Mouse (Mus musculus) urinary bladder, postnatal 4 days (tissue): ENCODE measurements around the gene Map4k1.

Experiments used
- DNase-seq, 2 experiments: peaks; one replicate each; pipeline ENCODE4 v3.0.0; 2021 to 2022; ENCODE audit warnings: low spot score in 2 of 2

The Map4k1 gene

DNA sequence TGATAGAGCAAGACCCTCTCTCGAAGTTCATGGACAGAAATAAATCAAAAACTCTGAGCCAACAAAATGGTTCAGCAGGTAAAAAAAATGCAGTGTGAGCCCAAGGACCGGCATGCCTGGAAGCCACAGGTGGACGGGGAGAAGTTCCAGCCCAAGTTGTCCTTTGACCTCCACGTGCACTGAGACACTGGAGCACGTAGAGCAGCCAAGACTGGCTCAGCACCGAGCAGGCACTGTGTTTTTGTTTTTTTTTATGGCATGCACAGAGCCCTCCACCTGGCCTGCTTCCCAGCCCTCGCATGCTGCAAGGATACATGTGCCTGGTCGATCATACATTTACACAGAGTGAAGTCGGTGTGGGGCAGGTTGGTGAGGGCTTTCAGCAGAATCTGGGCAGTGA, 4.3 kb upstream of the Map4k1 start:
- DNase-seq = no peak

DNA sequence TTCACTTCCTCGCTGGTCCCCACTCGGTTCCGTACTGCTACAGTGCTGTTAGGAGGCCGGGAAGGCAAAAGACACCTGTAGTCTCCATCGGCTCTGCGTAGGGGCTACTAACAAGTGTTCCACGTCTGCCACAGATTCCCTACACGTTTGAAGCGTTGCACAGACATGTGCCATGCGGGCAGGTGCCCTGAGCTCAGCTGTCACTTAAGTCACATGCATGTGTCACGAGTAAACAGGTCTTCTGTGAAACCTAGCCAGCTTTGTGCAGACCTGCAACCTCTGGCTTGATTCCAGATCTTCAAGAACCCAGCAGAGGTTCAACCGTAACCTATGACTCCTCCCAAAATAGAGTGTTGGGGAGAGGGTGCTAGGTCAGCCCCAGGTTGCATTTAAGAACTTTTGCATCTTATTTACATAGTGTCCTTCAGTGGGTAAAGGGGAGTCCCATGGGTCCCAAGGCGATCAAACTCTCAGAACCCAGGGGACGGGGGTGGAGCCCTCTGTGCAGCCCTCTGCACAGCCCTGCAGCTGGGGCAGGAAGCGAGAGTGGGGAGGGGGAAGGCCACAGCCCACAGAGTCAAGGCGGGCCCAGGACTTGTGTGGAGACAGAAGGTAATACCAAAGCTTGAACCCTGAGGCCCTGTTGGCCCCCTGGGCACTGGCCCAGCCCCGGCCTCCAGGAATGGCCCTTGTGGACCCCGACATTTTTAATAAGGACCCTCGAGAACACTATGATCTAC, 594 bp downstream of the Map4k1 start:
- peak in 1 of 2 experiments; percentile 30 for DNase-seq

DNA sequence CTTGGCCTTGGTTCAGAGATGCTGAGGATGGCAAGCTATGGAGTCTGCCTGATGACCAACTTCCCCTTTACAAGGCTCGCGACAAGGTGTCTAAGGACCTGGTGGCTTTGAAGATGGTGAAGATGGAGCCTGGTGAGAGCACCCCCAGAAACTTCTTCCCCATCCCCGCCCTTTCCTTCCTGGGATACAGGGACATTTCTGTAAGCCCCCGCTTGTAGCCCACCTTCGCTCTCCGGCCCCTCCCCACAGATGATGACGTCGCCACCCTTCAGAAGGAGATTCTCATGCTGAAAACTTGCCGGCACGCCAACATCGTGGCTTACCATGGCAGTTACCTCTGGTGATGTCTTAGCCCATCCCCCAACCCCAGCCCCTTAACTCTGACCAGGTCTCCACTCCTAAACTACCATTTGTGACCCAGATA, 1.3 kb downstream of the Map4k1 start:
- no peak for DNase-seq

DNA sequence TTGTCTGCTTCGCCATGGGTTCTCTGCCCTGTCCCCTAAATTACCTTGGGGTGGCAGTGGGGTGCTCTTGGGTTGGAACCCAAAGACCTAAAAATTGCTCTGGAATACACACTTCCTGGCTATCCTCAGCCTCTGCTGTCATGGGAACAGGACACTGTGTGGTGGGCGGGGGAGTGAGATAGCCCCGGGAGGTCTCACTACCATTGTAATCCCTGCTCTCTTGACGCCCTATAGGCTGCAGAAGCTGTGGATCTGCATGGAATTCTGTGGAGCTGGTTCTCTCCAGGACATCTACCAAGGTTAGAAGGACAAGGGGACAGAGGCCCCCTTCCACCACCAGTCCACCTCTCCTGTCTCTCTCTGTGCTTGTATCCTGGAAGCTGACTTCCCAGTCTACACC, 2.0 kb downstream of the Map4k1 start:
- DNase-seq = no peak

DNA sequence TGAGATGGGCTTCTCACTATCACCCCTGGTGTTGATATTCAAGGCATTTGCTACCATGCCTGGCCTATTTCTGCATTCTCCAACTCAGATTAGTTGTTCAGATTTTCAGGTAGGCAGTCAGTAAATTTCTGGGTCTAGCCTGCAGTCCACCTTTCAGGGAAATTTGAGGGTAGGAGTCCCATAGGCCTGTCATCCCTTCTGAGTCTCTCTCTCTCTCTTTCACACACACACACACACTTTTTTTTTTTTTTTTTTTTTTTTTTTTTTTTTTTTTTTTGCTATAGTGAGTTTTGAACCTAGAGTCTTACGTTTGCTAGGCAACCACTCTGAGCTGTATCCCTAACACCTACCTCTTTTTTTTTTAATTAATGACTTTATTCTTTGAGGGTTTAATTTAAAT, 2.6 kb downstream of the Map4k1 start:
- DNase-seq = no peak

DNA sequence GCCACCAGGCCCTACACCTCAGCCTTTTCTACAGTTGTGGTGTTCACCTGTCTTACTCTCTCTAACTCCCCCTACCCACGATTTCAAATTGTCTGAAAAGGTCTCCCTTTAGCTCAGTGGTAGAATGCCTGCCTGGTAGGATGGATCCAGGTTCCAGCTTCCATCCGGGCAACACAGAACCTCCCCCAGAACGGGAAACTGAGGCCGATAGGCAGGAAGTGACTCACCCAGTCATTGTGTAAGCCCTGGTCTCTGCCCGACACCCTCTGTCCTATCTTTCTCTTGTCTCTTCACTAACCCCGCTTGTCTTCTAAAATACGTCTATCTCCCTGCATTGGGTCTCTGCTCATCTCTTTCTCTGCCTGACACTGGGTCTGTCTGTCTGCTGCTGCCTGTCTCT, 3.4 kb downstream of the Map4k1 start:
- DNase-seq = no peak

DNA sequence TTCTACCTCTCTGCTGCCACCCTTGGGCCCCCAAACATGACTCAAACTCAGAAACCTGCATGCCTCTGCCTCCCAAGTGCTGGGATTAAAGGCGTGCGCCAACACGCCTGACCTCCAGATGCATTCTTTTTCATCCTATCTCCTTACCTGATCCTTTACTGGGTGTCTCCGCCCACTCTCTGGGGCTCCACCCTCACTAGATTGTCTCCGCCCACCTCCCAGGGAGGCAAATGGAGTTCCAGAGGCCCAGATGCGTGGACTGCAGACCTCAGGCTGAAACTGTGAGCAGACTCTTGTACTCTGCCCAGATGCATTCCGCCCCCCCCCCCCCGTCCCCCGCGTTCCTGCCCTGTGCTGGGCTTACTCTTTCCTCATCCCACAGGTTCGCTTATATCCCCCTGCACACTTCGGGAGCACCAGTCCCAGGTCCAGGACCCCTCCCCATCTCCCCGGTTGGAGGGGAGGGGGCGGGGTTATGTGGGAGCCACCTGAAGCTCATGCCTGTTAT, 9.0 kb downstream of the Map4k1 start:
- no peak for DNase-seq

DNA sequence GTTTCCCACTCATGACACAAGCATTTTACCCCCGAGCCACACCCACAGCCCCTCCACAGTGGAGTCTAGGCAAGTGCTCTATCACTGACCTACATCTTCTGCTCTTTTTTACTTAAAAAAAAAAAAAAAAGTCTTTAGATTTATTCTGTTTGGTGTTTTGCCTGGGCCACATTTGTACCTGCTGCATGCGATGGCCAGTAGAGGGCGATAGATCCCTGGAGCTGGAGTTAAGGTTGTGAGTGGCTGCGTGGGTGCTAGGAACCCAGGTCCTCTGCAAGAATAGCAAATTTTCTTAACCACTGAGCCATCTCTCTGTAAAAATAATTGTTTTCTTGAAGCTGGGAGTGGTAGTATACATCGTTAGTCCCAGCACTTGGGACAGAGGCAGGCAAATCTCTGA, 9.8 kb downstream of the Map4k1 start:
- no peak for DNase-seq

DNA sequence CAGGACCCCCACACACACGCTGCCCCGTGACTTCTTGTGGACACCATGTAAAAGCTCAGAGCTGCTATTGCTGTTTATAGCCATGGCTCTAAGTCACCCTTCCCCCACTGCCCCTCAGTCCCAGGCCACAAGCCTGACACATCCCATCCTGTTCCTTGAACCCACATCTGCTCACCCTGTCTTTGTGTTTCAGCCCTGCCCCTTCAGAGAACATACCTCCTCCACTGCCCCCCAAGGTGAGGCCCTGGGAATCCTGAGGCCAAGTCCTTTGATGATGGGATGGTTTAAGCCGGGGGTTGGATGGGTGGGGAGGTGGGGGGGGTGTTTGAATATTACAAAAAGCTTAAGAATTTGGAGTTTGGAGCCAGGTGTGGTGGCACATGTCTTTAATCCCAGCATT, 11.1 kb downstream of the Map4k1 start:
- DNase-seq = no peak

DNA sequence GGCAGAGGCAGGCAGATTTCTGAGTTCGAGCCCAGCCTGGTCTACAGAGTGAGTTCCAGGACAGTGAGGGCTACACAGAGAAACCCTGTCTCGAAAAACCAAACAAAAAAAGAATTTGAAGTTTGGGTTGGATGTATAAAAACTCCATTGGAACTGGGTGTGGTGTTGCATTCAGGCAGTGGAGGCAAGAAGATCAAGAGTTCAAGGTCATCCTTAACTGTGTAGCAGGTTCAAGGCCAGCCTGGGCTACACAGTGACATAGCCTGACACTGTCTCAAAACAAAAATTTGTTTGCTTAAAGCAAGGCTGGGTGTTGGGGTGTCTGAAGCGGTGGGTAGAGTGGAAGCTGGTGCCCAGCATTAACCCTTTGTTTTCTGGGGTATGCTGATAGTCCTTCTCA, 11.6 kb downstream of the Map4k1 start:
- DNase-seq = no peak

DNA sequence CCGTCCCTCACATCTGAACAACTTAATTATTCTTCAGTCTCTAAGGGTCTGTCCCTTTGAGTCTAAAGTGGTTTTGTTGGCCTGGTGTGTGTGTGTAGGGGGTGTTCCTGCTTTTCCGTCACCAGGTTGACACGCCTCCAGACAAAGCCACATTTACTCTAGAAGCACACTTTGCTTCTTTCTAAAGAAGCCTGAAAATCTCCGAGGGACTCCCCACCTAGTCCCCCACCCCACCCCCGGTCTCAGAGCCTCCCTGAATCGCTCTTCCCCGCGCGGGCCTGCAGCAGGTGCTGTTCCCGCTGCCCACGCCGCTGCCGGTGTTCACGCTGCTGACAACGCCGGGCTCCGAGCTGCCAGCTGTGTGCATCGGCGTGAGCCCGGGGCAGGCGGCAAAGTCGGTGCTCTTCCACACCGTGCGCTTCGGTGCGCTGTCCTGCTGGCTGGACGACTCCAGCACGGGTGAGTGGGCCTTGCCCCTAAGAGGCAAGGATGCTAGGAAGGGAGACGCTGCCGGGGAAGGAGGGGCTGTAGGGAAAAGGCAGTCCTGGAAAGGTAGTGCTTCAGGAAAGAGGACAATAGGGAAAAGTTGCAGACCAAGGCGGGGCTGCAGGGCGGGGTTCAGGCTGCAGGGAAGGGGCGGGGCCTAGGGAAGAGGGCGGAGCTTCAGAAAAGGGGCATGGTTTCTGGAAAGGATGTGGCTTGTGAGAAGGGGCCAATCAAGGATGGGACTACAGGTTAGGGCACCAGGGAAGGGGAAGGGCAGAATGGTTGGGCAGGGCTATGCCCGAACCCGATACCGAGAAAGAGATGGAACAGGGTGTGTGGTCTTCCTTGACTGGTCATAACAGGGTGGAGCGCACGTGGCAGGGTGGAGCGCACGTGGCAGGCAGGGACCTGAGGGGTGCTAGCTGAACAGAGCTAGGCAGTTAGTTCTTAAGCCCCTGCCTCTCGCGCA, 19.1 kb downstream of the Map4k1 start:
- DNase-seq = peak; percentile 50 to 85

DNA sequence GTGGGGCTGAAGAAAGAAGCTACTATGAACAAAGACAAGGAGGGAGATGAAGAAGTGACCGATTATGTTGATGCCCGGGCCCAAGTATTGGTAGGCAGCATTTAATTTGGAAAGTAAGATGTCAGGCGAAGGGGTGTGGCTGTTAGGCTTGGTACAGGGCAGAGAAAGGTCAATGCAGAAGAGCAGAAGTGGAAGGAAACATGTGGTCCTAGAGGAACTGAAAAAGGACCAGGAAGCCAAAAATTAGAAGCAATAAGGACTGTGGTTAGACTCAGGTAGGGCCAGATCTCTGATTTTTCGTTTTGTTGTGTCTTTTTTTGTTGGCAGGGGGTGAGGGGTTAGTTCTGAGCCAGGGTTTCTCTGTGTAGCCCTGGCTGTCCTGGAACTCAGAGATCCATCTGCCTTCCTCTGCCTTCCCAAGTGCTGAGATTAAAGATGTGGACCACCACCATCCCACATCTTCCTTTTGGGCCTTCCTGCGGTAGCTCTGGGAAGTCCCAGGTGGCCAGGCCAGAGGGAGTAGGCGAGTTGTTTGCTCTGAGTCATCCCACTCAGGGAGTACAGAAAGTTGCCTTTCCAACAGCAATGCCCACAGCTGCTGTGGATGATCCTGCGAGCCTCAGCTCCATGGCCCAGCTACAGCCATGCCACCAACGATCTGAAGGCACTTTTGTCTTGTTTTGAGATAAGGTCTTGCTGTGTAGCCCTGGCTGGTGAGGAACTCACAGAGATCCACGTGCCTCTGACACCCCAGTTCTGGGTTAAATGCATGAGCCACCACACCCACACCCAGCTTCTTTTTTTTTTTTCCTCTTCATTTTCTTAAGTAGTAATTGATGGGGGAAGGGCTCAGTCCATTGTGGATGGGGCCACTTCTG, 25.6 kb downstream of the Map4k1 start:
- DNase-seq = no peak

DNA sequence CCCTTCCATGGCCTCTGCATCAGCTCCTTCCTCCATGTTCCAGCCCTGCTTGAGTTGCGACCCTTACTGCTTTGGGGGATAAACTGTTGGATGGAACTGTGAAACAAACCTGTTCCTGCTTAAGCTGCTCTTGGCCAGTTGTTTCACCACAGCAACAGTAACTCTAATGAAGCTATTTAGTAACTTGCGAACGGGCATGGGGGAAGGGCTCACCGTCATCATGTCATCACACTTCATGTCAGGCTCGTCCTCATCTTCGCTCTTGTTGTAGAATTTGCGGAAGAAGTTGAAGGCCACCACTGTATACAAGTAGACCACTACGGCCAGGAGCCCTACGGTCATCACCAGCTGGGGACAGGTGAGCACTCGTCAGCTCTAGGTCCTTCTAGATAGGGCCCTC, 26.3 kb downstream of the Map4k1 start:
- no peak for DNase-seq

DNA sequence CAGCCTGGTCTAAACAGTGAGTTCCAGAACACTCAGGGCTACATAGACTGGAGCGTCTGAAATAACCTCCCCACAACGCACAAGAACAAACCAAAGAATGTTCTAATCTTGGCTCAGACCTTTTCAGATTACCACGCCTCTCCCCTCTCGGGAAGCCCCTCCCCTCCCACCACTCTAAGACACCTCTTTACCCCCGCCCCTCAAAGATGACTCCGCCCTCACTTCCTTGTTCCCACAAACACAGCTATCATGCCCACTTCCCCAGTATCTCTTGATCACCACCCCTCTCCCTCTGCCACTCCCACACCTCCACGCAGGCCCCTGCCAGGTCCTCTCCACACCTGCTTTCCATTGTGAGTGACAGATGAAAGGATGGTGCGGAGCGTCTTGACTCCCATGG, 26.9 kb downstream of the Map4k1 start:
- no peak for DNase-seq

DNA sequence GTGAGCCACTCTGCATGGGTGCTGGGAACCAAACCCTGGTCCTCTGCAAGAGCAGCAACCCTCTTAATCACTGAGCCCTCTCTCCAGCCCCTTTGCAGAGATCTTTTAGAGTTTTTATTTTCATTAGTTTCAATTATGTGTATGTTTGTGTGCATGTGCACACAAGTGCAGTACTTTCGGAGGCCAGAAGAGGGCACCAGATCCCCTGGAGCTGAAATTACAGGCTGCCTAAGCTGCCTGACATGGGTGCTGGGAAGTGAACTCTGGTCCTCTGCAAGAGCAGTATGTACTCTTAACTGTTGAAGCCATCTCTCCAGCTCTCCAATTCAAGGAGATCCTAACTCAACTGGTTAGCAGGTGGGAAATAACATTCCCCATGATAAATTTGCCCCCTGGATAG, 33.1 kb downstream of the Map4k1 start:
- DNase-seq = no peak

DNA sequence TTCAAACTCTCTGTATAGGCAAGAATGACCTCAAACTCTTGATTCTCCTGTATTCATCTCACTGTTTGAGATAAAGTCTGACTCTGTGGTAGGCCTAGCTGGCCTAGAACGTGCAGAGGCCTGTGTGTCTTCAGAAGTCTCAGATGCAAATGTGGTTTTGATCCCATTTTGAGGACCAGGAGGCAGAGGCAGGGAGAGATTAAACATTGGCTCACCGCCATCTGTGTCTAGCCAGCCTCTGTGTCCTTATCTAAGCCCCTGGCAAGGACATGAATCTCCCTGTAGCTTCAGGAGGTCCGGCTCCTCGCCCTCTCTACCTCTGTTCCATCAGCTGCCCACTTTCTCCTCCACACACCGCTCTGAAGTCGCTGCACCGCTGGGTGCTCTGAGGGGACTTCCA, 34.6 kb downstream of the Map4k1 start:
- no peak for DNase-seq

DNA sequence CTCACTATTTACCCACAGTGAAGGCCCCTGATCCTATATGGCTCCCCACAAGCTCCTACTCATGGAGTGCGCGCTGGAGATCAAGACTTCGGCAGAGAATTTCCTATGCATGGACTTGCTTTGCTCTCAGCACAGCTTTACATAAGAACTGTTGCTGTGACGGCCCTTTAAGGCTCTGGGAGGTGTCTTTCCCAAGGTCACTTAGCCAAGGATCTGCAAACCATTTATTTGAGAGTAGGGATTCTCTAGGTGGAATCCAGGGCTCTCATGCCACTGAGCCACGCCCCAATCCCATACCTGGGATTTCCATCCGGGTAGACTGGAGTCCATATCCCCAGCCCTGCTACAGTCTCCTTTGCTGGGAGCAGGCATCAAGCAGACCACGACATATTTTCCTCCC, 35.4 kb downstream of the Map4k1 start:
- DNase-seq = no peak

DNA sequence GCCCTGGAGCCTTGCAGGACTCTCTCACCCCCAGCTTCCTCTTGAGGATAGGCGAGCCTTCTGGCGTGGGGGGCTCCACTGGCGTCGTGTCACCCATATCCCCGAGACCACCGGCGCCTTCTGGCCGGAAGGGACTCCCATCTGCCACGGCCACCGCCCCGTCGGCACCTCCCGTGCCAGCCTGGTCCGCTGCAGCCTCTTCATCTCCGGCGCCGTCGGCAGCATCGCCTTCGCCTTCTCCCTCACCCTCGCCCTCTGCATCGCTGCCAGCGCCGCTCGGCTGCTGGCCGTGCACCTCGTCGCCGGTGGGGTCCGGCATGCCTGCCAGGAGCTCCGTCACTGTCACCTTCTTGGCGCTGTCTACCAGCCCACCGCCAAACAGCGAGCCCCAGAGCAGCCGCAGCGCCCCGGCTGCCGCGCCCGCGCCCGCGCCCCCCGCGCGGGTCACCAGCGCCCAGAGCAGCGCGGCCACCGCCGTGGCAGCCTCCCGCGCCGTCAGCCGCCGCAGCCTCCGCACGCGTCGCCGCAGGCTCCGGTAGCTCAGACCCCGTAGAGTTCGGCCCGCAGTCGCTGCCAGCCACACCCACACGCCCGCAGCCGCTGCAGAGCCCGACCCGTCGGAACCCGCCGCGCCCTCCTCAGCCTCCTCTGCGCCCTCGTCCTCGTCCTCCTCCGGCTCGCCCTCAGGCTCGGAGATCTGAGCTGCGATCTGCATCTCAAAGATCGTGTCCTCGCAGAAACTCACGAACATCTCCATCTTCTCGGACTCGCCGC, 37.8 kb downstream of the Map4k1 start:
- DNase-seq = no peak

DNA sequence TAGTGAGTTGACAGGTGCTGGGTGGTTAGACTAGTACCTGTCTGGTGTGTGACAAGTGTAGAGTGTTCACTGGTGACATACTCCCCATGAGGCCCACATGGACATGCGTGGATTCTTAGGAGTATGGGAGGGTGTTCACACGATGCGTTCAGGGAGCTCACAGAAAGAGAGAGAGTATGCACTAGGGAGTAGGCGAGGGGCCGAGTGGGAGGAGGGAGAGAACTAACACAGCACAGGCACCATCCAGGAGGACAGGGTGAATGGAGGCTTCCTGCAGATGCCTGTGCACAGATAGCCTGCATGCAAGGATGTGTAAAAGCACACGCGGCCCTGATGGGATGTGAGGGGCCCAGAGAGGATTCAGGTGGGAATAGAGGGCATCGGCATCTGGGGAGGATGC, 40.6 kb downstream of the Map4k1 start:
- no peak for DNase-seq

DNA sequence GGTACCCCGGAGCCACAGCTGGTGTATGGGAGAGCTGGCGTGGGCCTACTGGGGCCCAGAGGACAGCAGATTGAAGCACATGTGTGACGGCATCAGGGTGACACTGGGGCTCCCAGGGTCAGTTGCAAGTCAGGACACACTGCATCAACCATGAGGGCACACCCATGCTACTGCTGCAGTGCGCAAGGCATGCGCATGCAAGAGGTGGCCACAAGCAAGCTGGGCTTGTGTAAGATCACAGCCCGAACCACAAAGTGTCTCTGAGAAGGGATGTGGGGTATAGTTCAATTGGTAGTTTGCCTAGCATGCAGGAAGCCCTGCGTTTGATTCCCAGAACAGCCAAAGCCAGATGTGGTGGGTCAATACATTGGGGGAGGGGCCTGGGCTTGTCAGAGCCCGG, 41.7 kb downstream of the Map4k1 start:
- no peak for DNase-seq

DNA sequence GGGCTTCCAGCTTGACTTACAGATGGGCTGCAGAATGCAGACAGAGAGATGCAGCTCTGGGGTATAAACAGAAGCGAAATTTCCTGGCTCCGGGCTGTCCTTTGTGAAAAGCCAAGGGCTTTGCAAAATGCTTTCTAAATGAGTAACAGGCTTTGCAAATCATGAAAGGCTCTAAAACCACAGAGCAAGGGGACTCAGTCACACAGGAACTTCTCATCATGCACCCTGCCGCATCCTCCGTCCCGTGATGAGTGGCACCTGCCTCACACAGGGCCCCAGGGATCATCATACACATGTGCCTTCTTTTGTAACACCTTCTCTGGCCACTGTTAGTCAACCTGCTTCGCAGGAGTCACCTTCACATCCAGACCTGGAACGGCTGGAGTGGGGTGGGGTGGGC, 43.7 kb downstream of the Map4k1 start:
- DNase-seq = no peak
